Mouse (Mus musculus): ENCODE data around the gene Gstt2.
"Not testable (repeated sequence)": the region's sequence is repeated elsewhere in the genome, so short reads cannot be mapped to it uniquely, and the experiment has no call there.

Gstt2 gene

GRCm38 (mm10) chr10:75856155-75856907 lies 19.1 kb upstream of the Gstt2 start:
- in situ Hi-C loops (cut with MboI; ENCODE audit: unreplicated experiment in 2 of 2) = loop anchor here (5.0 kb wide), 3 partner anchors 109 to 269 kb away; partner anchors contain the start of gene Ggt5 (in 2 of the 2)

GRCm38 (mm10) chr10:75855416-75855981 lies 18.3 kb upstream of the Gstt2 start:
- in situ Hi-C loops (cut with MboI; ENCODE audit: unreplicated experiment in 2 of 2) = loop anchor here (5.0 kb wide), 3 partner anchors 108 to 268 kb away; partner anchors contain the start of gene Ggt5 (in 2 of the 2)

GRCm38 (mm10) chr10:75854791-75855190 lies 17.6 kb upstream of the Gstt2 start:
- in situ Hi-C loops (cut with MboI; ENCODE audit: unreplicated experiment in 2 of 2) = loop anchor here (5.0 kb wide), 3 partner anchors 107 to 267 kb away; partner anchors contain the start of gene Ggt5 (in 2 of the 2)

DNA sequence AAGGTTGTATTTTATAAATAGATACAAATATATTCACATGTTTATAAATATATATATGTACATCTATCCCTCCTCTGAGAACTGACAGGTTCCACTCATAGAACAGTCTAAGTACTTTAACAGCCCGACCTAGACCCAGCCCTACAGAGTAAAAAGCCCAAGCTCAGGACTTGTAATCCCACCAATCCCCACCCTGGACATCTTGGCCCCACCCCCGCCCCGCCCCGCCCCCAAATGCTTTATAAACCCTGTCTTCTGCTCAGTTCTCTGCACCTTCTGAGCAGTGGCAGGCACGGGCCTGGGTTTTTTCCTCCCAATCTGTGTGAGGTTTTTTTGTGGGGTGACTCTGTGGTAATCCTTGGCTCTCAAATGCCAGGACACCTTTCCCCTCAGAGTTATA lies 16.9 kb upstream of the Gstt2 start:
- in situ Hi-C loops (cut with MboI; ENCODE audit: unreplicated experiment in 2 of 2) = no loop called here

GRCm38 (mm10) chr10:75853452-75853851 lies 16.2 kb upstream of the Gstt2 start:
- in situ Hi-C loops (cut with MboI; ENCODE audit: unreplicated experiment in 2 of 2) = no loop called here

- in situ Hi-C loops (cut with MboI; ENCODE audit: unreplicated experiment in 2 of 2) = no loop called here
These were observed 15.4 kb upstream of the Gstt2 start for GRCm38 (mm10) chr10:75852539-75853125.

DNA sequence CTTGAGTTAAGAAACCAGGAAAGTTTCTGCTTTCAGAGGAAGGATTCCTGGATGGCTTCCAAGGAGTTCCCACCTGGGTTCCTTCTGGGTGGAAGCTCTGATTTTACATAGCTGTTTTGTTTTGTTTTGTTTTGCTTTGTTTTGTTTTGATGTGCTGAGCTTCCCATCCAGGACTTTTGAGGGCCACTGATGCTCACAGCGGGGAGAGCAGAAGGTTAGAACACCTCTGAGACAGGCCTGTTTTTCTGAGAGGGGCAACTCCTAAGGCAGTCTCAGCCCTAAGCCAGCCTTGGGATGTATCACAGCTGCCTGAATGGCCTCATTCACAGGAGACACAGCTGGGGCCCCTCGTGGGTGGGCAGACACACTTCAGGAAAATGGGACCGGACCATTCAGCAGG lies 14.5 kb upstream of the Gstt2 start:
- in situ Hi-C loops (cut with MboI; ENCODE audit: unreplicated experiment in 2 of 2) = no loop called here

DNA sequence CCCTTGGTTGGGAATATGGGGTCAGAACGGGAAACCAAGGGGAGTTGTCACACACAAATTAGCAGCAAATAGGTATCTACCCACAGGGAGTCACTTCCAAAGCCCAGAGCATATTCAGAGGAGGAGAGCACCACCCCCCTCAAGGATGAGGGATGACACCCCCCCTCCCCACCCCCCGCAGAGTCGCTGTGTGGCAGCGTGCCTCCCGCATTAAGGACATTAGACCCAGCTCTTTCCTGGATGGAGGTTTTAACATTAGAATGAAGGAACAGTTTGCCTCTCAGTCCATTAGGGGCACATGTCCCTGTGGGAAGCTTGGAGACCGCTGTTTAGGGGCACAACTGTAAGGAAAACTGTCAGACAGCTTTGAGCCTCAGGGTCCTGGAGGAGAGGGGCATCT lies 13.9 kb upstream of the Gstt2 start:
- in situ Hi-C loops (cut with MboI; ENCODE audit: unreplicated experiment in 2 of 2) = no loop called here

DNA sequence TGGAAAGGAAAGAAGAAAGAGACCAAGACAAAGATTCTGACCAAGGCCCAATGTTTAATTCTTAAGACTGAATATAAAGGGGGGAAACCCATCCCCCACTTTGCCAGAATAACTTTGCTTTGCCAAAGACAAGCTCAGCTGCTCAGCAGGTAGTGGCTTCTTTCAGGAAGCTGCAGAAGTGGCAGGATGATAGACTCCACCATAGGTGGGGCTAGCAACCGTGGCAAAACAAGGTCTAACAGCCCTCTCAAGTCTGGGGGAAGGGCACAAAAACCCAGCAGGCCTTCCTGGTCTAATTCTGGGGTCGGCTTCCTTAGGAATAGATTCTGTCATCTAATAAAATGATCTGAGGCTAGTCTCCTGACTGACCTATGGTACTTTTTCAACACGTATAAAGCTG lies 11.2 kb upstream of the Gstt2 start:
- in situ Hi-C loops (cut with MboI; ENCODE audit: unreplicated experiment in 2 of 2) = no loop called here

DNA sequence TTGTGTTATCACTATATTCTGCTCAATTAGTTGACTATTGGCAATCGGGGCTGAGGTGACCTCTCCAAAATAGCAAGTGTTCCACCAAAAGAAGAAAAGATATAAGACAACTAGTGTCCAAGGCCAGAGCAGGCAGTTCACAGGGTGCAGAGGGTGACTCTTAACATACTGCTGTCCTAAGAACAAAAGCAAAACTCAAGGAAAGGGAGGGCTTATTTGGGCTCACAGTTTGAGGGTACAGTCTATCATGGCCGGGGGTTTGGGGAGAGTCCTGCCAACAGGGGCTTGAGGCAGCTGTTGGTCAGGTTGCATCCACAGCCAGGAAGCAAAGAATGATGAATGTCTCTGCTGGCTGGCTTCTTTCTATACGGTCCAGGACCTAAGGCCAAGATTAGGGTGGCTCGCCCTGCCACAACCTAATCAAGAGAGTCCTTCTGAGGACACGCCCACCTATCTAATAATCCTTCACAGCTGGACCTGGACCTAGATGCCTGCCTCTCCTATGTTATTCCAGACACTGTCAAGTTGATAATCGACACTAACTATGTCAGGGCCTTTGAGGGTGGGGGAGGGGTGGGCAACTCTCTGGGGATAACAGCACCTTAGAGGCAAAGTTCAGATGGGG lies 8.2 kb upstream of the Gstt2 start:
- in situ Hi-C loops (cut with MboI; ENCODE audit: unreplicated experiment in 2 of 2) = no loop called here

DNA sequence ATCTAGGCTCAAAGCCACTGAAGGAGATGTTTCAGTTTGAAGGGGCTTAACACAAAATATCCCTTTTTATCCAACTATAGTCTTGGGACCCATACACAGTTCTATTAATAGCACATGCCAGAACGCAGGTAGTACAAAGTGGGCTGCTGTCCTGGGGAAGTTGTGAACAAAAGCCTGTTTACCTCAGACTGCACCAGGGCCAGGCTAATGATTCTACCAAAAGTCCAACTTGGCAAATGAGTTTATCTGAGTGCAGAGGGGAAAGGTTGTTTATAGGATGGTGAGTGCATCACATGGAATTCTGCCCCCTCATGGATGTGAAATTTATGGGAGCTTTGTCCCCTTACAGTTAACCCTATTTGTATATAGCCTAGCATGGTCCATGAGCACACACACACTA lies 7.6 kb upstream of the Gstt2 start:
- in situ Hi-C loops (cut with MboI; ENCODE audit: unreplicated experiment in 2 of 2) = no loop called here

- in situ Hi-C loops (cut with MboI; ENCODE audit: unreplicated experiment in 2 of 2) = not testable (repeated sequence)
These were observed 6.7 kb upstream of the Gstt2 start for GRCm38 (mm10) chr10:75843898-75844297.

DNA sequence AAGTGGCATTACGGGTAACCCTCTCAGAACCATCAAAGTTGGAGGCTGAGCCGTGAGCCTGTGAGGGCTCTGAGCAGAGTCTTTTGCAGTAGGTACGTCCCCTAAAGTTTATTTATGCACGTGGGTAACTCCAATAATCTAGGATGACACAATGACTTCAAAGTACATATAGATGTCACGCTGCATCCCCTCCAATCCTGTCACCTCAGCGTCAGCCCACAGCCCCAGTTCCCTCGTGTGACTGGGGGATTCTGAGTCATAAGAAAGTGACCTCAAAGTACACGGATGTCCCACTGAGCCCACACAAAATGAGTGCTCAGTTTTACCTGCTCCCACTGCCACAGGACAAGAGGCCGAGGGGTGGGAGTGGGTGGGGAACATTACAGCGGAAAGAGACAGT lies 1.9 kb upstream of the Gstt2 start:
- in situ Hi-C loops (cut with MboI; ENCODE audit: unreplicated experiment in 2 of 2) = no loop called here

DNA sequence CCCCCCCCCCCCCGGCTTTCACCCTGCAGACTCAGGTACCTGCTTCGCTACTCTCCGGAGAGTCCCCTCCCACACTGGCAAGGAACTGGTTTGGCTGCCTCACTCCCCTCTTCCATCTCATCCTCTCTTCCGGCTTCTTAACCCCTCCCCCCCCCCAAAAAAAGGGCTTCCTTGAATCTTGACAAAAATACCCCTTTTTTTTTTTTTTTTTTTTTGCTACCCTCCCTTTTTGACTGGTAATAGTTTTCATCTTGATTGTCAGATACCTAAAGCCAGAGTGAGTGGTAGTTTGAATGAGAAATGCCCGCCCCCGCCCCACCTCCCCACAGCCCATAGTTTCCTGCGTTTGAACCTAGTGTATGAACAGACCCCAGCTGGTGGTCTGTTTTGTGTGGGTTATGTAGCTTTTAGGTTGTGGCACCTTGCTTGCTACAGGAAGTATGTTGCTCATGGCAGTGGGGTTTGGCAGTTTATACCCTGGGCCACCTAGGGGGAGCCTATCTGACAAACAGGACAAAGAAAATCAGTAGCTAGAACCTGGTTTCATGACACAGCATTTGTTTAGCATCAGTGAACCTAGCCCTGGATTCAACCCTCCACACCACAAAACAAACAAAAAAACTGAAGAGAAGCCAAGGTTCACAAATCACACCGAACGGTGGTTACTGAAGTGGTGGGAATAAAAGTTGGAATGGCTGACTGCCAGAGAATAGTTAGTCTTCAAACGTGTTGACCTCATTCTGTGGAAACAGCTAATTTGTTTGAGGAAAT lies 1.3 kb downstream of the Gstt2 start:
- in situ Hi-C loops (cut with MboI; ENCODE audit: unreplicated experiment in 2 of 2) = no loop called here

GRCm38 (mm10) chr10:75835307-75835706 lies 1.9 kb downstream of the Gstt2 start:
- in situ Hi-C loops (cut with MboI; ENCODE audit: unreplicated experiment in 2 of 2) = no loop called here

DNA sequence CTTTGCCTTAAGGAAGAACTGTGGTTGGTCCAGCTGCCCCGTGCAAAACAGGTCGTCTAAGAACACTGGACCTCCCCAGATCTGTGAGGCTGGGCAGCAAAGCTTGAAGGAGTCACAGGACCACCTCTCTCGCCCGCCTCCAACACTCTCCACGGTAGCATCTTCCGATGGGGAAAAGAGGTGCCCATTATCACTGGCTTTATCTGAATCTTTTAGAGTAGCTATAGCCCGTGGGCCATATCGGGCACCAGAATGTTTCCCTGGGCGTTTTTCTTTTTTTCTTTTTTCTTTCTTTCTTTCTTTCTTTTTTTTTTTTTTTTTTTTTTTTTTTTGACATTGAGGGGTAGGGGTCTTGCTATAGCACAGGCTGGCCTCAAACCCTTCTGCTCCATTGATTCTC lies 2.5 kb downstream of the Gstt2 start:
- in situ Hi-C loops (cut with MboI; ENCODE audit: unreplicated experiment in 2 of 2) = loop anchor here in 1 of 2 experiments (5.0 kb wide), 1 partner anchor 67 kb away; no protein-coding TSS in a partner anchor

- in situ Hi-C loops (cut with MboI; ENCODE audit: unreplicated experiment in 2 of 2) = loop anchor here in 1 of 2 experiments (5.0 kb wide), 1 partner anchor 67 kb away; no protein-coding TSS in a partner anchor
These were observed 3.0 kb downstream of the Gstt2 start for GRCm38 (mm10) chr10:75834250-75834649.

GRCm38 (mm10) chr10:75833456-75834080 lies 3.7 kb downstream of the Gstt2 start:
- in situ Hi-C loops (cut with MboI; ENCODE audit: unreplicated experiment in 2 of 2) = loop anchor here in 1 of 2 experiments (5.0 kb wide), 1 partner anchor 66 kb away; no protein-coding TSS in a partner anchor

DNA sequence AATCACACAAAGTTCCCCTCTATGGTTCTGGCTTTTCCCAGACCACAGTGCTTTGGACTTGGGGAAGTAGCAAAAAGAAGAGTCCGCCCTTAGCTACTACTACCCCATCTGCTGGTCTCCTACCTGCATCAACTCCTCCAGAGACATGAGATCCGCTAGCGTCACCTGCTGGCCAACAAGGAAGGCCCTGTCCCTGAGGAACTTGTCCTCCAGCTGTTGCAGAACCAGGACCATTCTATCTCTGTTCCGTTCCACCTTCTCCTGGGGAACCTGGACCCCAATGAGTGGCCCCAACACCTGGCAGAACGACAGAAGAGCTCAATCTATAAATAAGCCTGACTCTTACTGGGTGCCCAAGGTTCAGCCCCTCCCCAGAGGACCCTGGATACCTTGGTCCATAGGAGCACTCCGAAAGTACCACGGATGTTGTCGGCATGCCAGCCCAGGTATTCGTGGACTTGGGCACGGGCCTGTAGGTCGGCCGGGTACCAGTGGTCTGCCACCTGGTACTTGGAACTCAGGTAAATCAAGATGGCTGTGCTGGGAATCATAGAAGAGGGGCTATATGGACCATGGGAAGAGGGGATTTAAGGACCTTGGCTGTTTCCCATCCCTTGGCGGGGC lies 4.8 kb downstream of the Gstt2 start:
- in situ Hi-C loops (cut with MboI; ENCODE audit: unreplicated experiment in 2 of 2) = loop anchor here in 1 of 2 experiments (5.0 kb wide), 1 partner anchor 65 kb away; no protein-coding TSS in a partner anchor

Data from v-Abl transformed pro-B cells (cell line).